Mouse (Mus musculus) liver, embryonic 12.5 days (tissue): ENCODE measurements at regions not wholly inside any gene's neighbourhood (a gene's known extent, or its start where the extent isn't known, plus 50 kb on each side); places are given as distances from the start of the nearest gene placed in this dataset.

ENCODE experiments used
- ATAC-seq: fragments of 200-750 bp; cut with Nextera tagmentation; 2 replicates; pipeline ENCODE4 v1.8.0; 2017; ENCODE audit warnings: moderate number of reproducible peaks, mild to moderate bottlenecking, moderate library complexity
- H3K27ac ChIP-seq: fragments of 300-500 bp; sonication (generic); 2 replicates; pipeline ENCODE4 v1.5.1; 2016; ENCODE audit warnings: mild to moderate bottlenecking
- H3K27me3 ChIP-seq: fragments of 300-500 bp; sonication (generic); replicated peaks from 2 replicates; pipeline ENCODE4 v1.6.1; 2016; ENCODE audit warnings: mild to moderate bottlenecking, moderate library complexity
- H3K36me3 ChIP-seq: fragments of 300-500 bp; sonication (generic); 2 replicates; pipeline ENCODE4 v1.6.1; 2016; ENCODE audit warnings: mild to moderate bottlenecking, moderate library complexity
- H3K4me1 ChIP-seq: fragments of 300-500 bp; sonication (generic); 2 replicates; pipeline ENCODE4 v1.6.1; 2016
- H3K4me2 ChIP-seq: fragments of 300-500 bp; sonication (generic); 2 replicates; pipeline ENCODE4 v1.6.1; 2016; ENCODE audit warnings: mild to moderate bottlenecking, moderate library complexity
- H3K4me3 ChIP-seq: fragments of 300-500 bp; sonication (generic); 2 replicates; pipeline ENCODE4 v1.5.1; 2016; ENCODE audit warnings: mild to moderate bottlenecking, moderate library complexity
- H3K9ac ChIP-seq: fragments of 300-500 bp; sonication (generic); 2 replicates; pipeline ENCODE4 v1.6.1; 2016; ENCODE audit warnings: mild to moderate bottlenecking, moderate library complexity
- H3K9me3 ChIP-seq: fragments of 300-500 bp; sonication (generic); replicated peaks from 2 replicates; pipeline ENCODE4 v1.6.1; 2016; ENCODE audit warnings: mild to moderate bottlenecking, moderate library complexity
- WGBS: fragments of 180-500 bp; shearing (Covaris S2); methylation state at CpG from one replicate; pipeline ENCODE4 v1.1.7; 2016; ENCODE audit not compliant: insufficient replicate concordance; 5-methylcytosine and 5-hydroxymethylcytosine counted together

GRCm38 (mm10) chr11:111282283-111282682 lies 216.3 kb downstream of the Kcnj2 start:
- WGBS = 34% methylated on average over 2 of the region's 2 CpGs
- Histone ChIP-seq H3K36me3 (no peaks in the 10 kb centered on the region), H3K4me3 (no peak overlapping the region), H3K4me1 (no peaks in the 10 kb centered on the region), H3K9me3 (no peaks in the 10 kb centered on the region), H3K9ac (no peak overlapping the region), H3K4me2 (no peak overlapping the region), H3K27ac (no peak overlapping the region), H3K27me3 (no peaks in the 10 kb centered on the region)
- no peak for ATAC-seq

- H3K4me2 ChIP-seq = no peak overlapping the region
- no peak overlapping the region for H3K27ac ChIP-seq
- no peak overlapping the region for H3K4me3 ChIP-seq
- no peak overlapping the region for H3K9ac ChIP-seq
- H3K9me3 ChIP-seq = no peaks in the 10 kb centered on the region
- no peaks in the 10 kb centered on the region for H3K36me3 ChIP-seq
- no peak for ATAC-seq
- H3K27me3 ChIP-seq = no peaks in the 10 kb centered on the region
- no peaks in the 10 kb centered on the region for H3K4me1 ChIP-seq
Measured at GRCm38 (mm10) chr11:111290537-111290936, 224.6 kb downstream of the Kcnj2 start.

GRCm38 (mm10) chr11:111296309-111296721 lies 230.4 kb downstream of the Kcnj2 start:
- no peak overlapping the region for H3K27ac ChIP-seq
- no peak overlapping the region for H3K4me2 ChIP-seq
- no peaks in the 10 kb centered on the region for H3K9me3 ChIP-seq
- 43% methylated on average over 9 of the region's 9 CpGs for WGBS
- H3K27me3 ChIP-seq = no peaks in the 10 kb centered on the region
- no peak overlapping the region for H3K4me3 ChIP-seq
- no peak for ATAC-seq
- H3K4me1 ChIP-seq = no peaks in the 10 kb centered on the region
- no peaks in the 10 kb centered on the region for H3K36me3 ChIP-seq
- no peak overlapping the region for H3K9ac ChIP-seq

- Histone ChIP-seq H3K9me3 (no peaks in the 10 kb centered on the region), H3K36me3 (no peaks in the 10 kb centered on the region), H3K9ac (no peak overlapping the region), H3K4me1 (no peaks in the 10 kb centered on the region), H3K4me3 (no peak overlapping the region), H3K27ac (no peak overlapping the region), H3K27me3 (no peaks in the 10 kb centered on the region), H3K4me2 (no peak overlapping the region)
- 11% methylated on average over 3 of the region's 3 CpGs for WGBS
- ATAC-seq = no peak
Measured at GRCm38 (mm10) chr11:111312802-111313201, 246.8 kb downstream of the Kcnj2 start.

GRCm38 (mm10) chr11:111313566-111313965 lies 247.6 kb downstream of the Kcnj2 start:
- Histone ChIP-seq H3K9me3 (no peaks in the 10 kb centered on the region), H3K36me3 (no peaks in the 10 kb centered on the region), H3K4me1 (no peaks in the 10 kb centered on the region), H3K27ac (no peak overlapping the region), H3K9ac (no peak overlapping the region), H3K4me3 (no peak overlapping the region), H3K27me3 (no peaks in the 10 kb centered on the region), H3K4me2 (no peak overlapping the region)
- WGBS = 70% methylated on average over 3 of the region's 3 CpGs
- ATAC-seq = no peak

GRCm38 (mm10) chr11:111321576-111321975 lies 255.6 kb downstream of the Kcnj2 start:
- no peaks in the 10 kb centered on the region for H3K9me3 ChIP-seq
- no peak overlapping the region for H3K4me3 ChIP-seq
- WGBS = 52% methylated on average over 5 of the region's 5 CpGs
- no peak for ATAC-seq
- no peak overlapping the region for H3K4me2 ChIP-seq
- H3K9ac ChIP-seq = no peak overlapping the region
- no peaks in the 10 kb centered on the region for H3K27me3 ChIP-seq
- no peaks in the 10 kb centered on the region for H3K4me1 ChIP-seq
- H3K27ac ChIP-seq = no peak overlapping the region
- no peaks in the 10 kb centered on the region for H3K36me3 ChIP-seq

- no peak for ATAC-seq
- WGBS = 62% methylated on average over 5 of the region's 5 CpGs
Measured at GRCm38 (mm10) chr11:111324453-111325010, 258.6 kb downstream of the Kcnj2 start.

GRCm38 (mm10) chr11:111326915-111327314 lies 261.0 kb downstream of the Kcnj2 start:
- no peak overlapping the region for H3K4me2 ChIP-seq
- no peaks in the 10 kb centered on the region for H3K27me3 ChIP-seq
- H3K4me3 ChIP-seq = no peak overlapping the region
- no peak overlapping the region for H3K27ac ChIP-seq
- no peaks in the 10 kb centered on the region for H3K4me1 ChIP-seq
- no peaks in the 10 kb centered on the region for H3K9me3 ChIP-seq
- WGBS = 37% methylated on average over 3 of the region's 3 CpGs
- no peaks in the 10 kb centered on the region for H3K36me3 ChIP-seq
- H3K9ac ChIP-seq = no peak overlapping the region
- ATAC-seq = no peak

More at GRCm38 (mm10) chr11:111324453-111325010, 258.6 kb downstream of the Kcnj2 start:
- Histone ChIP-seq H3K4me2 (no peak overlapping the region), H3K9me3 (no peaks in the 10 kb centered on the region), H3K36me3 (no peaks in the 10 kb centered on the region), H3K27ac (no peak overlapping the region), H3K9ac (no peak overlapping the region), H3K27me3 (no peaks in the 10 kb centered on the region), H3K4me3 (no peak overlapping the region), H3K4me1 (no peaks in the 10 kb centered on the region)

- Histone ChIP-seq H3K4me3 (no peak overlapping the region), H3K9me3 (no peaks in the 10 kb centered on the region), H3K27ac (no peak overlapping the region), H3K9ac (no peak overlapping the region), H3K4me1 (no peaks in the 10 kb centered on the region), H3K36me3 (no peaks in the 10 kb centered on the region), H3K27me3 (no peaks in the 10 kb centered on the region), H3K4me2 (no peak overlapping the region)
- ATAC-seq = no peak
- WGBS = 50% methylated on average over 1 of the region's 1 CpGs
Measured at GRCm38 (mm10) chr11:111328258-111328657, 262.3 kb downstream of the Kcnj2 start.

- Histone ChIP-seq H3K27ac (no peak overlapping the region), H3K9me3 (no peaks in the 10 kb centered on the region), H3K4me1 (no peaks in the 10 kb centered on the region), H3K36me3 (no peaks in the 10 kb centered on the region), H3K9ac (no peak overlapping the region), H3K27me3 (no peaks in the 10 kb centered on the region), H3K4me2 (no peak overlapping the region), H3K4me3 (no peak overlapping the region)
- ATAC-seq = no peak
Measured at GRCm38 (mm10) chr11:111331592-111331991, 265.6 kb downstream of the Kcnj2 start.

- no peak for ATAC-seq
- 68% methylated on average over 3 of the region's 3 CpGs for WGBS
- no peak overlapping the region for H3K9ac ChIP-seq
- no peaks in the 10 kb centered on the region for H3K27me3 ChIP-seq
- no peak overlapping the region for H3K27ac ChIP-seq
- no peak overlapping the region for H3K4me3 ChIP-seq
- H3K4me2 ChIP-seq = no peak overlapping the region
- no peaks in the 10 kb centered on the region for H3K4me1 ChIP-seq
- H3K36me3 ChIP-seq = no peaks in the 10 kb centered on the region
- H3K9me3 ChIP-seq = no peaks in the 10 kb centered on the region
Measured at GRCm38 (mm10) chr11:111333021-111333420, 267.1 kb downstream of the Kcnj2 start.

- Histone ChIP-seq H3K4me1 (no peaks in the 10 kb centered on the region), H3K27me3 (no peaks in the 10 kb centered on the region), H3K27ac (no peak overlapping the region), H3K9ac (no peak overlapping the region), H3K36me3 (no peaks in the 10 kb centered on the region), H3K4me2 (no peak overlapping the region), H3K4me3 (no peak overlapping the region), H3K9me3 (no peaks in the 10 kb centered on the region)
- WGBS = 85% methylated on average over 1 of the region's 1 CpGs
- no peak for ATAC-seq
Measured at GRCm38 (mm10) chr11:111347562-111347961, 281.6 kb downstream of the Kcnj2 start.

GRCm38 (mm10) chr11:111350028-111350427 lies 284.1 kb downstream of the Kcnj2 start:
- H3K4me2 ChIP-seq = no peak overlapping the region
- H3K9me3 ChIP-seq = no peaks in the 10 kb centered on the region
- no peaks in the 10 kb centered on the region for H3K36me3 ChIP-seq
- H3K4me1 ChIP-seq = no peaks in the 10 kb centered on the region
- WGBS = 67% methylated on average over 4 of the region's 4 CpGs
- no peak overlapping the region for H3K4me3 ChIP-seq
- no peak overlapping the region for H3K27ac ChIP-seq
- no peak overlapping the region for H3K9ac ChIP-seq
- H3K27me3 ChIP-seq = no peaks in the 10 kb centered on the region
- ATAC-seq = no peak
